12 mouse cellular contexts compared by ENCODE assay signal in genomic region chr3:9154172-9154571, GRCm38 (mm10).
DNase-seq lines count a peak whose midpoint lies in the region; ATAC-seq and TF ChIP-seq lines count a peak whose summit lies in the region.
"Had no signal": no experiment of that assay in that cellular context is flagged by ENCODE, and none has a peak within 500 bp of the region (broad histone marks: within the 10 kb centered on the region; RNA-seq: fewer than 3 reads in every experiment).

No protein-coding gene starts in this region.

- no peak overlapping the region for H3K4me3 ChIP-seq in hindbrain, embryonic 15.5 days
- H3K4me3 ChIP-seq in hindbrain, postnatal 0 days (ENCODE audit: low read length), result no peak overlapping the region
- H3K4me3 ChIP-seq in CH12.LX (replicated peaks in 1 of 3; ENCODE audit: low read depth in 2 of 3, low read length in 2 of 3, poor library complexity in 1 of 3), result peak overlapping the region; percentile 32 to 41 (median 41)
- H3K4me3 ChIP-seq in intestine, postnatal 0 days (ENCODE audit: low read depth, low read length), result no peak overlapping the region
- H3K4me3 ChIP-seq in stomach, postnatal 0 days (ENCODE audit: low read depth, low read length), result no peak overlapping the region
- H3K4me3 ChIP-seq: hindbrain, embryonic 10.5 days; kidney, embryonic 15.5 days; liver, embryonic 15.5 days; midbrain, embryonic 13.5 days had no signal

- no peak overlapping the region for H3K27ac ChIP-seq in hindbrain, embryonic 15.5 days (replicated peaks)
- no peak overlapping the region for H3K27ac ChIP-seq in hindbrain, postnatal 0 days
- H3K27ac ChIP-seq in CH12.LX (ENCODE audit: insufficient read depth, low read depth), result peak overlapping the region; percentile 28
- no peak overlapping the region for H3K27ac ChIP-seq in intestine, postnatal 0 days (ENCODE audit: low read depth, low read length)
- no peak overlapping the region for H3K27ac ChIP-seq in stomach, postnatal 0 days (replicated peaks)
- H3K27ac ChIP-seq: hindbrain, embryonic 10.5 days; kidney, embryonic 15.5 days; liver, embryonic 15.5 days; midbrain, embryonic 13.5 days had no signal

- H3K9me3 ChIP-seq in hindbrain, embryonic 15.5 days, result no peaks in the 10 kb centered on the region
- no peaks in the 10 kb centered on the region for H3K9me3 ChIP-seq in hindbrain, postnatal 0 days (ENCODE audit: low read length)
- H3K9me3 ChIP-seq in CH12.LX (replicated peaks; ENCODE audit: low read length), result no peaks in the 10 kb centered on the region
- H3K9me3 ChIP-seq in intestine, postnatal 0 days (ENCODE audit: control insufficient read depth), result no peaks in the 10 kb centered on the region
- no peaks in the 10 kb centered on the region for H3K9me3 ChIP-seq in stomach, postnatal 0 days (ENCODE audit: control insufficient read depth, low read length)
- H3K9me3 ChIP-seq: hindbrain, embryonic 10.5 days; kidney, embryonic 15.5 days; liver, embryonic 15.5 days; midbrain, embryonic 13.5 days had no signal

- TF ChIP-seq POLR2A in CH12.LX (IDR thresholded peaks at IDR 0.05; ENCODE audit: low read depth, low read length), result no peak

- TF ChIP-seq RAD21 in CH12.LX (IDR thresholded peaks at IDR 0.05; ENCODE audit: low read depth, low read length), result no peak

- TF ChIP-seq CTCF in hindbrain, postnatal 0 days (IDR thresholded peaks at IDR 0.05; ENCODE audit: low read depth), result no peak
- TF ChIP-seq CTCF in CH12.LX (conservative IDR thresholded peaks at IDR 0.05 in 1 of 2, IDR thresholded peaks at IDR 0.05 in 1 of 2; ENCODE audit: low read depth in 2 of 2, low read length in 2 of 2), result no peak
- no peak for TF ChIP-seq CTCF in intestine, postnatal 0 days (IDR thresholded peaks at IDR 0.05; ENCODE audit: low read depth)
- TF ChIP-seq CTCF in stomach, postnatal 0 days (IDR thresholded peaks at IDR 0.05; ENCODE audit: low read depth), result no peak

- no peak for DNase-seq in hindbrain, postnatal 0 days (ENCODE audit: low spot score)
- peak; percentile 64 for DNase-seq in CH12.LX (ENCODE audit: extremely low read depth)
- DNase-seq in stomach, postnatal 0 days (ENCODE audit: low spot score), result no peak
- no peak for DNase-seq in urinary bladder, postnatal 25 days (ENCODE audit: low spot score)
- DNase-seq in left cerebral cortex, postnatal 25 days (ENCODE audit: low spot score in 2 of 2), result no peak
- no peak for DNase-seq in ovary, postnatal 14 days (ENCODE audit: low spot score)

- H3K4me2 ChIP-seq in hindbrain, embryonic 15.5 days, result no peak overlapping the region
- no peak overlapping the region for H3K4me2 ChIP-seq in hindbrain, postnatal 0 days (ENCODE audit: low read depth, low read length)
- H3K4me2 ChIP-seq in CH12.LX (ENCODE audit: insufficient read depth, low read depth, poor library complexity, severe bottlenecking), result peak overlapping the region; percentile 66
- H3K4me2 ChIP-seq in intestine, postnatal 0 days (replicated peaks; ENCODE audit: low read depth), result peak overlapping the region; percentile 38
- no peak overlapping the region for H3K4me2 ChIP-seq in stomach, postnatal 0 days (replicated peaks; ENCODE audit: low read depth)
- H3K4me2 ChIP-seq: kidney, embryonic 15.5 days; liver, embryonic 15.5 days; midbrain, embryonic 13.5 days had no signal

- intact Hi-C loops in left cerebral cortex, postnatal 25 days (cut with DNase I), result no loop called here

- no peaks in the 10 kb centered on the region for H3K79me2 ChIP-seq in CH12.LX (replicated peaks; ENCODE audit: control insufficient read depth, extremely low read depth, insufficient read depth, poor library complexity, severe bottlenecking)

- H3K36me3 ChIP-seq in hindbrain, embryonic 15.5 days, result no peaks in the 10 kb centered on the region
- H3K36me3 ChIP-seq in hindbrain, postnatal 0 days (ENCODE audit: insufficient read depth, low read length), result no peaks in the 10 kb centered on the region
- no peaks in the 10 kb centered on the region for H3K36me3 ChIP-seq in CH12.LX (replicated peaks in 1 of 2; ENCODE audit: control insufficient read depth in 1 of 2, insufficient read depth in 1 of 2, low read length in 1 of 2)
- no peaks in the 10 kb centered on the region for H3K36me3 ChIP-seq in intestine, postnatal 0 days (ENCODE audit: control insufficient read depth, insufficient read depth)
- no peaks in the 10 kb centered on the region for H3K36me3 ChIP-seq in stomach, postnatal 0 days (ENCODE audit: control insufficient read depth, insufficient read depth, low read length)
- H3K36me3 ChIP-seq: hindbrain, embryonic 10.5 days; kidney, embryonic 15.5 days; liver, embryonic 15.5 days; midbrain, embryonic 13.5 days had no signal

- dilution Hi-C loops in CH12.LX (cut with MboI; ENCODE audit: extremely low pct_ligation_motif_present, extremely low pct_unique_long_range_greater_than_20kb, low sequenced_read_pairs), result no loop called here

- TF ChIP-seq EP300 in CH12.LX (IDR thresholded peaks at IDR 0.05; ENCODE audit: low read length), result peak; percentile 37; the same call in 1 of the 2 replicates
- TF ChIP-seq EP300 in stomach, postnatal 0 days (optimal IDR thresholded peaks at IDR 0.05), result no peak

- in situ Hi-C loops in CH12.LX (cut with MboI; ENCODE audit: low pct_ligation_motif_present, low pct_unique_long_range_greater_than_20kb, low sequenced_read_pairs), result no loop called here

- 0 out of 2 replicates have a peak, but pooled peaks have one; percentile 38 for ATAC-seq in hindbrain, embryonic 15.5 days (ENCODE audit: low FRiP score, low read depth)
- ATAC-seq in hindbrain, postnatal 0 days, result no peak
- peak; percentile 59 for ATAC-seq in intestine, postnatal 0 days
- 0 out of 2 replicates have a peak, but pooled peaks have one; percentile 21 for ATAC-seq in stomach, postnatal 0 days (ENCODE audit: low FRiP score, low TSS enrichment)
- ATAC-seq: midbrain, embryonic 13.5 days had no signal

- WGBS in hindbrain, embryonic 15.5 days, result 91% methylated on average over 7 of the region's 7 CpGs
- 88% methylated on average over 7 of the region's 7 CpGs for WGBS in hindbrain, postnatal 0 days
- WGBS in intestine, postnatal 0 days, result 61% methylated on average over 7 of the region's 7 CpGs
- WGBS in stomach, postnatal 0 days, result 70% methylated on average over 7 of the region's 7 CpGs

- no peak overlapping the region for H3K9ac ChIP-seq in hindbrain, embryonic 15.5 days
- no peak overlapping the region for H3K9ac ChIP-seq in hindbrain, postnatal 0 days (replicated peaks; ENCODE audit: low read length)
- H3K9ac ChIP-seq in CH12.LX (ENCODE audit: insufficient read depth, low read depth), result peak overlapping the region; percentile 12
- no peak overlapping the region for H3K9ac ChIP-seq in intestine, postnatal 0 days (ENCODE audit: low read depth, low read length)
- no peak overlapping the region for H3K9ac ChIP-seq in stomach, postnatal 0 days (ENCODE audit: low read length)
- H3K9ac ChIP-seq: kidney, embryonic 15.5 days; liver, embryonic 15.5 days; midbrain, embryonic 13.5 days had no signal

- H3K27me3 ChIP-seq in hindbrain, embryonic 15.5 days, result no peaks in the 10 kb centered on the region
- no peaks in the 10 kb centered on the region for H3K27me3 ChIP-seq in hindbrain, postnatal 0 days (ENCODE audit: insufficient read depth, low read length)
- no peaks in the 10 kb centered on the region for H3K27me3 ChIP-seq in CH12.LX (replicated peaks)
- no peaks in the 10 kb centered on the region for H3K27me3 ChIP-seq in intestine, postnatal 0 days (replicated peaks; ENCODE audit: control insufficient read depth, insufficient read depth, low read length)
- H3K27me3 ChIP-seq in stomach, postnatal 0 days (ENCODE audit: control insufficient read depth, insufficient read depth, low read length), result no peaks in the 10 kb centered on the region
- H3K27me3 ChIP-seq: kidney, embryonic 15.5 days; liver, embryonic 15.5 days; midbrain, embryonic 13.5 days had no signal

- no peaks in the 10 kb centered on the region; the same call in 1 of the 2 replicates for H3K4me1 ChIP-seq in hindbrain, embryonic 15.5 days (replicated peaks)
- H3K4me1 ChIP-seq in hindbrain, postnatal 0 days (ENCODE audit: insufficient read depth, low read length), result no peaks in the 10 kb centered on the region
- H3K4me1 ChIP-seq in CH12.LX (ENCODE audit: control insufficient read depth in 1 of 2, insufficient read depth in 2 of 2), result peaks cover 7 to 41% of the 10 kb centered on the region in 2 experiments
- no peaks in the 10 kb centered on the region for H3K4me1 ChIP-seq in intestine, postnatal 0 days (replicated peaks; ENCODE audit: control insufficient read depth, insufficient read depth, low read length)
- H3K4me1 ChIP-seq in stomach, postnatal 0 days (replicated peaks; ENCODE audit: control insufficient read depth, insufficient read depth), result no peaks in the 10 kb centered on the region
- H3K4me1 ChIP-seq: liver, embryonic 15.5 days; midbrain, embryonic 13.5 days had no signal

TF ChIP-seq in CH12.LX, 34 proteins besides CTCF, POLR2A, EP300 and RAD21:
- TF ChIP-seq IRF4 (IDR thresholded peaks at IDR 0.05; ENCODE audit: low read depth, low read length) (peak; percentile 63), NELFE (IDR thresholded peaks at IDR 0.05; ENCODE audit: low read depth, low read length) (peak; percentile 31; the same call in 1 of the 2 replicates), KAT2A (IDR thresholded peaks at IDR 0.05; ENCODE audit: insufficient replicate concordance, low read length) (no peak), ETS1 (conservative IDR thresholded peaks at IDR 0.05; ENCODE audit: low read depth, low read length) (peak; percentile 47; the same call in 1 of the 2 replicates), MYC (IDR thresholded peaks at IDR 0.05; ENCODE audit: low read depth, low read length) (no peak), E2F4 (IDR thresholded peaks at IDR 0.05; ENCODE audit: insufficient replicate concordance, low read depth, low read length) (no peak), ELF1 (IDR thresholded peaks at IDR 0.05; ENCODE audit: low read depth, low read length) (0 out of 2 replicates have a peak, but pooled peaks have one; percentile 54), JUN (IDR thresholded peaks at IDR 0.05; ENCODE audit: insufficient read depth, low read depth, low read length) (no peak), SIN3A (IDR thresholded peaks at IDR 0.05; ENCODE audit: low read length) (no peak; the same call in 1 of the 2 replicates)
TF ChIP-seq in CH12.LX: peak in this region for 4.

Comparison
In these comparisons a context has a peak if more than half of its experiments do, and no peak if none do; other contexts are left out.
1. H3K4me2 ChIP-seq: peak in CH12.LX (single experiment) and intestine, postnatal 0 days (single experiment); none in hindbrain, embryonic 15.5 days (single experiment), hindbrain, postnatal 0 days (single experiment) and stomach, postnatal 0 days (single experiment).
2. H3K4me3 ChIP-seq: peak in CH12.LX (3 of 3); none in hindbrain, embryonic 15.5 days (single experiment), hindbrain, postnatal 0 days (single experiment), intestine, postnatal 0 days (single experiment) and stomach, postnatal 0 days (single experiment).